Mouse (Mus musculus): ENCODE measurements at regions not wholly inside any gene's neighbourhood (a gene's known extent, or its start where the extent isn't known, plus 50 kb on each side); places are given as distances from the start of the nearest gene placed in this dataset.

DNA sequence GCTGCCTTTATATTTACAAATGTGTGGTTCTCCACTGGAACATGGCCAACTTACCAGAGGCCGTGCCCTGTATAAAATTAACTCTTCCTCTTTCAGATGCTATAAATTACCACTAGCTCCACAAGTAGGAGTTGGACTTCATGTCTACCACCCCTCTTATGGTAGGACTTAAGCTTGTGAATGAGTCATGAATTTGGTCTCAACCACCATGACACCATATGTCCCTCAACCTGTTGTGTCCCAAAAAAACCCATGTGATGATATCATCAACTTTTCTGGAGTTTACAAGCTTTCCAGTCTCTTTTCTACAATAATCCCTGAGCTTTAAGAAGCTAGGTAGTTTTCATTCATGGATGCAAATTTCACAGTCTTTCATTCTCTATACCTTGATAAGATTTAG, 1951.4 kb downstream of the Pcdh7 start:
- peak; percentile 6 for DNase-seq

DNA sequence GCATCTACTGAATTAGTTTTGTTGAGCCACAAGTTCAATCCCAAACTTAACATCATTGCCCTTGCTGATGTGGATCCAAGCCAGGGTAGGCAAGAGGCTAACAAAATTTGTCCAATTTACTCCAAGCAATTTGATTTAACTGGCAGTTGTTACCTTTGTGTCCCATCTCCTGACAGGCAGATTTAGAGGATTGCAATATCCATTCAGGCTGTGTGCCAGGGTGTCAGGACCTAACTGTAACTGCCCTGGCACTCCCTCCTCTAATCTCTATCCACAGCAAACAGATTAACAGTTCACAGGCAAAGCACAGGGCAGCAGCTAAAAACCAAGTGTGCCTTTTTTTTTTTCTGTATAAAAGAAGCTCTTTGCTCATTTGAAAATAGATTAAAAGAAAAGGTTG, 1982.2 kb downstream of the Pcdh7 start:
- no peak for DNase-seq

DNA sequence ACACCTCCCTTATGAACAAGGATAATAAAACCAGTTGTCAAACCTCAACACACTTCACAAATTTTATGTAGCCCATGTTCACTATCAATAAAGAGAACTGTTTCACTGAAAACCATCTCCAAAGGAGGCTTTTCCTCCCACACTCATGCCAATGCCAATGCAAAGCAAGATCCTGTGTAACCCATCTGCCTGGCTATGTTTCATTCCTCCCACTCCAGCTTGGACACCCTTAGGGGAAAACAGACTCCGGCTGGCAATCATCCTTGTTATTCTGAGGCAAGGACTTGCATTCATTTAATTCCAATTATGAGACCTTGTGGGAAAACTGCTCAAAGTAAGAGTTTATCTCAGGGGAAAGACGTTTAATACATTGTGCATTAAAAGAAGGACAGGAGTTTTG, 1997.7 kb downstream of the Pcdh7 start:
- DNase-seq = peak; percentile 4

DNA sequence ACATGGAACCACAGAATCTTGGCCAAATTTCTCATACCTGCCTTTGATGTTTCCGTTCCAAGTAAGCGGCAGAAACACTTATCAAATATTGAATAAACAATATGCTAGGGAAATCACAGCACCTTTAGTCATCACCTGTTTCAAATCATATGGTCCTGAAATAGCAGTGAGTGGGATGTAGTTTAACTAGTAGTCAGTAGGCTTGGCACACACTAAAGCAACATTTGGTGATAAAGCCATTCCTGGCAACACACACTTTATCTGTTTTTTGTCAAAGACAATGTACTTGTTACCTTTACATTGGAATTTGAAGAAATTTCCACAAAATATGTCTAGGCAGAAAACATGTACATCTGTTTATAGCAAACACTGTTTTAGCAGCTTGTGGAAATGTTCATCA, 2038.5 kb downstream of the Pcdh7 start:
- no peak for DNase-seq

DNA sequence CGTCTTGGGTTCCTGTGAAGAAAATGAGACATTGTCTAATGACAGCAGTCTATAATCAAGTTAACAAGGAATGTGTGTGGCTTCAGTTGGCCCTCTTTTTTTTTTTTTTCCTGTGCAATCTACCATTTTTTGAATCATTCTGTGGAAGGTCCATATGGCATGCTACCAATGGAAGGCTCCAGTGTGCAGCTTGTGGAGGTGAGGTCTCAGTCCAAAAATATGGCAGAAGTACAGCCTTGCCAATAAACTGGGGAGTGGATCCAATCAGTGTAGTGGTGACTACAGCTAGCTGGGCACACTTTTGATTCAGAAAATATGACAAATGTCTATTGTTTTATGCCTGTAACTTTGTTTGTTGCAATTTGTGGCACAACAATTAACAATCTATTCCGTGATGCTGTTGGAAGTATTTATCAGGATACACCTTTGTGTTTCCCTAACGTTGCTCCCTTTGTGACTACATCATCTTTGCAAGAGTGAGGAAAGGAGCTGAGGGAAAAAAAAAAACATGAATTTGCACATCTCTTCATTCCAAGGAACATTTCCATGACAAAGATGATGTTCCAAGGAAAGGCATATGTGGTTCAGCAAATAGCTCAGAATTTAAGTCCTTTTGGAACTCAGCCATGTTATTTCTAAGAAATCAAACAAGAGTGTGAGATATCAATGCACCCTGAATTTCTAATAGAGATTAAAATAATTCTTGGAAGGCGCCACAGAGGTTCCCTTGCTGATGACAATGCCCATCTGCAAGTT, 2039.1 kb downstream of the Pcdh7 start:
- no peak for DNase-seq
